Mouse (Mus musculus) midbrain, embryonic 15.5 days (tissue): ENCODE results near the gene Spdya. TPM values are rescaled to one million over a fixed set of nuclear protein-coding genes. Genes with fewer than 3 reads are reported as not detected.
A peak's percentile ranks its signal among the peaks of the same experiment; 100 is the strongest.

Experiments
- ATAC-seq: fragments of 200-750 bp; cut with Nextera tagmentation; replicated peaks from 2 replicates; pipeline ENCODE4 v1.8.0; 2017; ENCODE audit warnings: moderate TSS enrichment
- H3K27ac ChIP-seq: fragments of 300-500 bp; sonication (generic); 2 replicates; pipeline ENCODE4 v1.5.1; 2015; ENCODE audit warnings: mild to moderate bottlenecking, inconsistent platforms
- H3K27me3 ChIP-seq: fragments of 300-500 bp; sonication (generic); replicated peaks from 2 replicates; pipeline ENCODE4 v1.6.1; 2015; ENCODE audit warnings: inconsistent platforms
- H3K36me3 ChIP-seq: fragments of 300-500 bp; sonication (generic); replicated peaks from 2 replicates; pipeline ENCODE4 v1.6.1; 2015; ENCODE audit warnings: inconsistent platforms
- H3K4me1 ChIP-seq: fragments of 300-500 bp; sonication (generic); 2 replicates; pipeline ENCODE4 v1.6.1; 2015; ENCODE audit warnings: inconsistent platforms
- H3K4me2 ChIP-seq: fragments of 300-500 bp; sonication (generic); 2 replicates; pipeline ENCODE4 v1.6.1; 2015; ENCODE audit warnings: inconsistent platforms, mild to moderate bottlenecking, moderate library complexity
- H3K4me3 ChIP-seq: fragments of 300-500 bp; sonication (generic); 2 replicates; pipeline ENCODE4 v1.5.1; 2015; ENCODE audit warnings: mild to moderate bottlenecking, inconsistent platforms
- H3K9ac ChIP-seq: fragments of 300-500 bp; sonication (generic); 2 replicates; pipeline ENCODE4 v1.6.1; 2015; ENCODE audit warnings: mild to moderate bottlenecking, inconsistent platforms
- H3K9me3 ChIP-seq: fragments of 300-500 bp; sonication (generic); 2 replicates; pipeline ENCODE4 v1.6.1; 2016; ENCODE audit warnings: inconsistent platforms
- WGBS: fragments of 180-500 bp; shearing (Covaris S2); methylation state at CpG from one replicate; pipeline ENCODE4 v1.1.7; 2015; ENCODE audit warnings: mixed read lengths; 5-methylcytosine and 5-hydroxymethylcytosine counted together
- polyA plus RNA-seq: library from polyadenylated mRNA; unstranded; fragments of >200 nt; fragmentation: Nextera tagmentation; extraction: Ambion mirVana; gene quantifications from 2 replicates; pipeline ENCODE4 v1.2.1, GENCODE M21; 2015

Spdya gene
- polyA plus RNA-seq, 1 experiment from 2014 or later: 1.4 TPM

DNA sequence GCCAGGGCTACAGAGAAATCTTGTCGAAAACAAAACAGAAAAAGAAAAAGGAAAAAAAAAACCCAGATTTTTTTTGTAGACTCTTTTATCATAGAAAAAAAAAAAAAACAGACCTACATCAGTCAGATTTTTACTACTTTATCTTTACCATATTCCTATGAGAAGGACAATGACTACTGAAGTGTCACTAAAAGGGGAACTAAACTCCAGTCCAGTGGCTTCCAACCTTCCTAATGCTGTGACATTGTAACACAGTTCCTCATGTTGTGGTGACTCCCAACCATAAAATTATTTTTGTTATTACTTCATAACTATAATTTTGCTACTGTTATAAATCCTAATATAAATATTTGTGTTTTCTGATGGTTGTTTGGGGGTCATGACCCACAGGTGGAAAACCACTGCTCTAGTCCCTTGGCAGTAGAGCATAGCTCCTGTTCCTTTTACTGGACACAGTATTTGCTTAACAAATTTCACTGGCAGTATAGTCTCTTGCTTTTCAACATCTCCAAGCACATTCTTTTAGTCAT is 27.4 kb downstream of the Spdya start:
- Histone ChIP-seq H3K27ac (no peak overlapping the region), H3K9me3 (no peaks in the 10 kb centered on the region), H3K27me3 (no peaks in the 10 kb centered on the region), H3K9ac (no peak overlapping the region), H3K4me1 (no peaks in the 10 kb centered on the region), H3K4me2 (no peak overlapping the region), H3K4me3 (no peak overlapping the region), H3K36me3 (no peaks in the 10 kb centered on the region)
- 87% methylated on average over 1 of the region's 1 CpGs for WGBS
- no peak for ATAC-seq

DNA sequence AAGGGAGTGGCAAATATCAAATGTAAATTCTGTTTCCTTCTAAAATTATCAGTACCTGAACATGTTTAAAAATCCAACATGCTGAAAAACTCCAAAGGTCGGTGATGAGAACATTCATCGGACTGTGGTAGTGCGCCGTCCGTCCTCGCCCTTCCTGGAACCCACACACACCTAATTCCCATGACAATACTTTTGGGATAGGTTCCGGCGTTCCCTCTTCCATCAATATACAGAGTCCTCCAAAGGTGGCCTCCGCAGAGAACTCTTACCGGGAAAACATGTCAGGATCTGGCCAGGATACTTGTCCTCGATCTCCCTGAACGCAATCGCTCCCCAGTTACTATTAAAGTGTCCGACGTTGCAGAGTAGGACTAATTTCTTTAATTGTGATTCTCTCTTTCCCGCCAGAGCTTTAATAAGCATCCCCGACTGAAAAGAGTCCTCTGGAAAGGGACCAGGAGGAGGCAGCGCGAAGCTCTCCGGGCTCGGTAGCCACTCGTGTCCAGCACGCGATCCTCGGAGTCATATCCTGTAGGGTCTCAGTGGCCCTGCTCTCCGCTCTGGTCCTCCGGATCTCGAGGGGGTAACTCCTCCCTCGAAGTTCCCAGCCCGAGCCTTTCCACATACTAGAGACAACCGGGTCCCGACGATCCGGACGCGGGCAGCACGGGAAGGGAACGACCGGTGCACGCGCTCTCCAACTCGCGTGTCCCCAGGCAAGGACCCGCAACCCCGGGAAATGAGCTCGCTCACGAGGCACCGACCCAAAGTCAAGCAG is 46.2 kb downstream of the Spdya start:
- H3K9ac ChIP-seq: peak overlapping the region; percentile 57

DNA sequence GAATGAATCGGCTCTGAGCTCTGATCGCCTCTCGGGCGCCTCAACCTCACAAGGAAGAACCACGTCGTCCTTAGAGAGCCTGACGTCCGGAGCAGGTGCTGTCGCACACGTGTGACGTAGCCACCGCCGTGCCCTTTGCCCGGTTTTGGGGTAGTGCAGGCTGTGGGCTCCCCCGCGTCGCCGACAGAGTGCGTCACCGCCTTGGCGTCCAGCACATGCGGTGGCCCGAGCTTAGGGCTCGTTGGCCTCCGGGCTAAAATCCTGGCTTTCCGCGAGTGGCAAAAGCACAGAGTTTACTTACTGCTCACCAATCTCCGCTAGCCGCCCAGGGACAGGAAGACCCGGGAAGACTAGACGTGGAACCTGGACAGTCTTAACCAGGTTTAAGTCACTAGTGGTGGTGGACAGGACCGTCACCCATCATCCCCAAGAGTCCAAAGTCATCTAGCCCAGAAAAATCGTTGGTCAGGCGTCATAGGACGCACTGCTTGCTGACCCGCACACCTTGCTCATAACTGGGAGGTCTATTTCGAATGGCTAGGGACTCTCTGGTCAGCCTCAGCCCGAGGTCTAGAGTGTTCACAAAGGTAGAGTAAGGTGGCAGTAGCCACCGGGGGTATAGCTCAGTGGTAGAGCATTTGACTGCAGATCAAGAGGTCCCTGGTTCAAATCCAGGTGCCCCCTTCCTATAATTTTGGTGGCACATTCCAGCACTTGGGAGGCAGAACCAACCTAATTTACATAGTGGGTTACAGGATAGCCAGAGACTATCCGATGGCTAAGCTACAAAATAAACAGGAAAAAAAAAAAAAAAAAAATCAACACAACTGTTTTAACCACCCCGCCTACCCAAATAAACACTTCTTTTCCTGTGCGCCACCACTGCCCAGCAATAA is 47.0 kb downstream of the Spdya start:
- Histone ChIP-seq H3K27me3 (no peaks in the 10 kb centered on the region; the same call in 1 of the 2 replicates), H3K9me3 (no peaks in the 10 kb centered on the region), H3K4me1 (peaks cover 29% of the 10 kb centered on the region), H3K27ac (peak overlapping the region; percentile 77), H3K4me3 (peak overlapping the region; percentile 63), H3K9ac (peak overlapping the region; percentile 57), H3K36me3 (no peaks in the 10 kb centered on the region), H3K4me2 (peak overlapping the region; percentile 84)
- WGBS: 5% methylated on average over 42 of the region's 42 CpGs
- peak; percentile 99 for ATAC-seq

More for the DNA sequence above, 46.2 kb downstream of the Spdya start:
- peak overlapping the region; percentile 63 for H3K4me3 ChIP-seq
- peak; percentile 81 for ATAC-seq
- H3K4me1 ChIP-seq: peaks cover 29% of the 10 kb centered on the region
- peak overlapping the region; percentile 84 for H3K4me2 ChIP-seq
- H3K9me3 ChIP-seq: no peaks in the 10 kb centered on the region
- H3K36me3 ChIP-seq: 0 out of 2 replicates have a peak, but pooled peaks cover under 1% of the 10 kb centered on the region
- peak overlapping the region; percentile 77 for H3K27ac ChIP-seq
- 1% methylated on average over 48 of the region's 48 CpGs for WGBS
- H3K27me3 ChIP-seq: no peaks in the 10 kb centered on the region; the same call in 1 of the 2 replicates

DNA sequence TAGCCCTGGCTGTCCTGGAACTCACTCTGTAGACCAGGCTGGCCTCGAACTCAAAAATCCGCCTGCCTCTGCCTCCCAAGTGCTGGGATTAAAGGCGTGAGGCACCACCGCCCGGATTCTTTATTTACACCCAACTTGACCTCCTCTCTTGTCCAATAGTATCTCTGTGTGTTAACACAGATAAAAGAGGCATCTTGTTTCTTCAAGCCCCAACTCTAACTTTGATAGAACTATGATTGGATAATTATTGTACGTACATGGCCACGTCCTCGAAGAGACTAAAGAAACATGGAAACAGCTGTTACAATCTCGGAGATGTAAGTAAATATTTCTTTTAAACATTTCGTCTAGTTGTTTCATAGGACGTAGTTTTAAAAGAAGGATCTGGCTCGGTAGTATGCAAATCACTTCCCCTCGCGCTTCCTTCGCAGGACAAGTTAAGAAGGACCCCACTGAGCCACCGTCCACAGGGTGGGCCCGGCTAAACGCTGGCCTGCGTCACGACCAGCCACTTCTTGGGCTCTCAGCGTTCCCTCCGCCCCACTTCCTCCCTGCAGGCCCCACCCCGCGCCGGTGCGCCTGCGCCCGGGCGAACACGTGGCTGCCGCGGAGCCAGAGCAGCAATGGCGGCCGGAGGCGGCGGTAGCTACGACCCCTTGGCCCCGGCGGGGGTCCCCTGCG is 63.9 kb downstream of the Spdya start, which contains the start of gene Wdr43:
Gene Wdr43 (plus strand): TSS at position 258 of the 681 bp plus-strand sequence.
- Histone ChIP-seq H3K27ac (peak within 1 kb of the TSS; percentile 67), H3K27me3 (no peaks in the 10 kb centered on the region), H3K4me3 (peak within 1 kb of the TSS; percentile 74), H3K36me3 (no peaks in the 10 kb centered on the region; the same call in 1 of the 2 replicates), H3K9ac (peak within 1 kb of the TSS; percentile 63), H3K9me3 (no peaks in the 10 kb centered on the region), H3K4me1 (peaks cover 21% of the 10 kb centered on the region), H3K4me2 (peak within 1 kb of the TSS; percentile 81)
- 6% methylated on average over 39 of the region's 40 CpGs for WGBS
- ATAC-seq: peak; percentile 100

DNA sequence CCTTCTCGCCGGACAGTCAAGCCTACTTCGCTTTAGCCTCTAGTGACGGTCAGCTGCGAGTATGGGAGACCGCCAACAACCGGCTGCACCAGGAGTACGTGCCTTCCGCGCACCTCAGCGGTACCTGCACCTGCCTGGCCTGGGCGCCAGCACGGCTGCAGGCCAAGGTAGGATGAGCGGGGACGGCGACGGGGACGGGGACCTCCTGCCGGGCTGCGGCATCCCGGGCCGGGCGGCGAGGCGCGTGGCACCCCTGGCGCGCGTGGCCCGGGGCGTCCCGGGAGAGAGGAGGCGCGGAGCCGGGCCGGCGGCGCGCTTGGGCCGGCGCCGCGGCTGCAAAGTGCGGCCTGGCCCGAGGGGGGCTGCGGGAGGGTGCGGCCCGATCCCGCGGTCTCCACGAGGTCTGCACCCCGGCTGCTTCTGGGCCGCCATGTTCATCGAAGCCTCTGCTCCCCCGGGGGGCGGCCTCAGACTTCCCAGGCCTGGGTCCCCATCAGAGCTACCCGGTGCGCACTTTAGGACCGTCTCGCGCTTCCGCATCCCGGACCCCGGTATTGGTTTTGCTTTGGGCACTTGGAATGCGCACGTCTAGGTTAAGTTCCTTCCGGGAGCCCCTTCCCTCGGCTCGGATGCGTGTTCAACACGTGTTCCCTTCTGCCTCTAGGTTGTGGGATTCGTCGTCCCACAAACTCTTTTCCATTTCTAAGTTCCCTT is 64.6 kb downstream of the Spdya start:
- H3K9me3 ChIP-seq: no peaks in the 10 kb centered on the region
- peak overlapping the region; percentile 74 for H3K4me3 ChIP-seq
- peak overlapping the region; percentile 81 for H3K4me2 ChIP-seq
- H3K27ac ChIP-seq: peak overlapping the region; percentile 67
- H3K9ac ChIP-seq: peak overlapping the region; percentile 63
- ATAC-seq: peak; percentile 89
- no peaks in the 10 kb centered on the region; the same call in 1 of the 2 replicates for H3K36me3 ChIP-seq
- WGBS: under 1% methylated on average over 63 of the region's 73 CpGs
- peaks cover 21% of the 10 kb centered on the region for H3K4me1 ChIP-seq
- no peaks in the 10 kb centered on the region for H3K27me3 ChIP-seq

DNA sequence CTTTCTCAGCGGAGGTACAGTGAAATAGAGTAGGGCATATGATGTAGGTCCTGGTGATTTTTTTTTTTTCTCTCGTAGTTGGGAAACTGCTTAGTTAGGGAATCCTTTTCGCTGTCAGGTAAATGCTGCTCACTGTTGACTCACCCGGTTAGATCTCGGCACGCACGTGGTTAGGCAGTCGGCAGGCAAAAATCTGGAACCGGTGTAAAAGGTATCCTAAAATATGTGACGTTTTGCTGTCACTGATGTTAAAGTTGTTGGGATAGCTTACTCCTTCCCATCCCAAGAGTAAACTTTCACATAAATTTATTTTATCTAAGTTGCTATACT is 65.1 kb downstream of the Spdya start:
- 0% methylated on average over 10 of the region's 10 CpGs for WGBS
- peak overlapping the region; percentile 74 for H3K4me3 ChIP-seq
- ATAC-seq: no peak
- no peaks in the 10 kb centered on the region; the same call in 1 of the 2 replicates for H3K36me3 ChIP-seq
- no peaks in the 10 kb centered on the region for H3K9me3 ChIP-seq
- H3K27me3 ChIP-seq: no peaks in the 10 kb centered on the region
- H3K9ac ChIP-seq: peak overlapping the region; percentile 63
- H3K27ac ChIP-seq: 0 out of 2 replicates have a peak overlapping the region, but pooled peaks have one; percentile 67
- peak overlapping the region; percentile 81 for H3K4me2 ChIP-seq
- peaks cover 21% of the 10 kb centered on the region for H3K4me1 ChIP-seq

DNA sequence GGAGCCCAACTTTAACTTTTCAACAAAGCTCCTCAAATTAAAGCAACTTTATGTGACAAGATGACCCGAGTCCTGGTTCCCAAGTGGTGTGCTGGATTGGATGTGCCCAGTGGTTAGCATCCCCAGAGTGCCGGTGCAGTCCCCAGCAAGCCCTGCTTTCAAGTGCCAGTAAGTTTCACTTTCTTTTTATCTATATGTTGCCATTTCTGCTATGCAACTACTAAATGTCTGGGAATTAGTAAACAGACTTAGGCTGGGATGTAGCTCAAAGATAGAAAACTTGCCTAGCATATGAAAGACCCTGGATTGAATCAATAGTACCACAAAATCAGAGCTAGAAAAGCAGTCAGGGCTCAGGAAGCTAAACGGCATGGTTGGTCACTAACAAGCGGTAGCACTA is 66.1 kb downstream of the Spdya start:
- no peak overlapping the region for H3K27ac ChIP-seq
- no peaks in the 10 kb centered on the region for H3K27me3 ChIP-seq
- no peak overlapping the region; the same call in 1 of the 2 replicates for H3K4me3 ChIP-seq
- no peak for ATAC-seq
- 84% methylated on average over 4 of the region's 4 CpGs for WGBS
- H3K9me3 ChIP-seq: no peaks in the 10 kb centered on the region
- no peaks in the 10 kb centered on the region; the same call in 1 of the 2 replicates for H3K36me3 ChIP-seq
- no peak overlapping the region for H3K9ac ChIP-seq
- peaks cover 21% of the 10 kb centered on the region for H3K4me1 ChIP-seq
- H3K4me2 ChIP-seq: peak overlapping the region; percentile 81

DNA sequence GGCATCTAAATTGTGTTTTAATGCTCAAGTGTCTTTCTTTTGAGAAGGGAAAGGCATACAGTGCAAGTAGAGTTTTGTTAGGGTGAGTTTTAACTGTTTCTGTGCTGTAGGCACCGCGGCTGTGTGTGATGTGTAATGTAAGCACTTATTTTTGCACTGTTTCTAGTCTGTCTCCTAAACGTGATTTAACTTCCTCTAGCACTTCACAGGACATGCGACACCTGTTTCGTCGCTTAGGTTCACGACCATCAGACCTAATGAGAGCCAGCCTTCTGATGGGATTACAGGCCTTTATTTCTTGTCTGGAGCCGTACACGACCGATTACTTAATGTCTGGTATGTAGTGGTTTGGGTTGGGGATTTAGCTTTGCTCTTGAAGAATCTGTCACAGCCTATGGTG is 79.9 kb downstream of the Spdya start:
- H3K4me3 ChIP-seq: no peak overlapping the region
- 89% methylated on average over 10 of the region's 10 CpGs for WGBS
- no peak overlapping the region for H3K9ac ChIP-seq
- H3K4me1 ChIP-seq: no peaks in the 10 kb centered on the region
- no peaks in the 10 kb centered on the region for H3K27me3 ChIP-seq
- H3K9me3 ChIP-seq: no peaks in the 10 kb centered on the region
- ATAC-seq: no peak
- no peak overlapping the region for H3K27ac ChIP-seq
- no peak overlapping the region for H3K4me2 ChIP-seq
- peaks cover 45% of the 10 kb centered on the region; the same call in 1 of the 2 replicates for H3K36me3 ChIP-seq

DNA sequence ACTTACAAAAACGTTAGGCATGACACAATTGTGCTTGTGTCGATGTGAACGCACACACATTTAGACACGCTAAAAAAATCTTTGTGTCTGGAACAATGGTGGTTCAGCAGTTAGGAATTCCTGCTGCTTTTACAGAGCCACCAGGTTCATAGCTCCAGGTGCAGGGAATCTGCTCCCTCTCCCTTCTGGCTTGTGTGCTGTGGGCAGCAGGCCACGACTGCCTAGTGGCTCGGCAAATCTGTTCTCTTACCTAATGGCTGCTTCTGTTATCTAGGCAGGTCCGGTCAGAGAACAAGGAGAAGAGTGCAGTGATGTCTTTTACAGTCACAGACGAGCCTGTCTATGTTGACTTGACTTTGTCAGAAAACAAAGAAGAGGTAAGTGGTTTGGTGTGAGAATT is 81.5 kb downstream of the Spdya start:
- Histone ChIP-seq H3K36me3 (peaks cover 40% of the 10 kb centered on the region; the same call in 1 of the 2 replicates), H3K27ac (no peak overlapping the region), H3K4me3 (no peak overlapping the region), H3K9ac (no peak overlapping the region), H3K4me1 (no peaks in the 10 kb centered on the region), H3K27me3 (no peaks in the 10 kb centered on the region), H3K9me3 (no peaks in the 10 kb centered on the region), H3K4me2 (no peak overlapping the region)
- ATAC-seq: no peak
- 91% methylated on average over 8 of the region's 8 CpGs for WGBS

DNA sequence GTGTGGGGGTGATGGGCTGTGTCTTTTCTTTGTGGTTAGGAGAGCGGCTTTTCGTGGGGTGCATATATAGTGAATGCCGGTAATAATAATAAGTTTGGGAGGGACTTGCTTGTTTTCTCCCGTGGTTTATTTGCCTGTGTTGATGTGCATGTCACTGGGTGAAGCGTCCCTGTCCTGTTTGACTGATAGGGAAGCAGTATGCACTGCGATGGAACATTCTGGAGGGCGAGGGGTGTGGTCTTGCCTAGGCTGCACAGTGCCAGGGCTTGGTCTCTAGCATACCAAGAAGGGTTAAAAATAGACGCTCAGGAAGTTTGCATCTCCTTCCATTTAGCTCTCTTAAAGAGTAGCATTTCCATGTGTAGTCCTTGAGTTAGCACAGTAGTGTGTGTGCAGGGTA is 84.9 kb downstream of the Spdya start:
- Histone ChIP-seq H3K9ac (no peak overlapping the region), H3K9me3 (no peaks in the 10 kb centered on the region), H3K4me1 (no peaks in the 10 kb centered on the region), H3K27me3 (no peaks in the 10 kb centered on the region), H3K4me3 (no peak overlapping the region), H3K36me3 (peaks cover 51% of the 10 kb centered on the region), H3K27ac (no peak overlapping the region), H3K4me2 (no peak overlapping the region)
- 94% methylated on average over 8 of the region's 8 CpGs for WGBS
- ATAC-seq: no peak

DNA sequence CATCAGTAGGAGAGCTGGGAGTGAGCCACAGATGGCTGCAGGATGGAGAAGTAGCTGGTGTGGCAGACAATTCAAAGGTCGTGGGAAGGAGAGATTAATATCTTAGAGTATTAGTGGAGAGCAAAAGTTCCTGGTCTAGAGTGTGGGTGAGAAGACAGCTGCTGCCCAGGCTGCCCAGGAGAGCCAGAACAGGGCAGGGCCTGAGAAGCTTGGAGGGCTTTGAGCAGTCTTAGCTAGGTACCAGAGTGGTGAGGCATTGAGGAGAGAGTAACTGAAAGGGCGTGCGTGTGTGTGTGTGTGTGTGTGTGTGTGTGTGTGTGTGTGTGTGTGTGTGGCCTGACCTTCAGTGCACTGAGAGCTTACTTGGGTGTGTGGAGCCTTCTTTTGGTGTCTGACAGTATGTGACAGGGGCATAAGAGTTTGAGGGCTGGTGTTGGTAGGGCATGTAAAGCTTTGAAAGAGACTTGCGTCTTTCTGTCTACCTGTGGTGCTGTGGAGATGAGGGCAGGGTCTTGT is 85.9 kb downstream of the Spdya start:
- no peak overlapping the region for H3K27ac ChIP-seq
- no peaks in the 10 kb centered on the region for H3K27me3 ChIP-seq
- 87% methylated on average over 4 of the region's 4 CpGs for WGBS
- no peak overlapping the region for H3K4me3 ChIP-seq
- H3K4me2 ChIP-seq: no peak overlapping the region
- no peaks in the 10 kb centered on the region for H3K9me3 ChIP-seq
- ATAC-seq: no peak
- H3K9ac ChIP-seq: no peak overlapping the region
- no peaks in the 10 kb centered on the region for H3K4me1 ChIP-seq
- H3K36me3 ChIP-seq: peaks cover 52% of the 10 kb centered on the region
